Mouse (Mus musculus) kidney, postnatal 10 days (tissue): Measurements from ENCODE around the gene Syt14.

Experiments used
- DNase-seq: peaks from one replicate; pipeline ENCODE4 v3.0.0; 2021; ENCODE audit warnings: mixed read lengths

Gene Syt14

GRCm38 (mm10) chr1:192987203-192987602 lies 48.4 kb downstream of the Syt14 start:
- no peak for DNase-seq

GRCm38 (mm10) chr1:192986481-192986880 lies 49.1 kb downstream of the Syt14 start:
- no peak for DNase-seq

DNA sequence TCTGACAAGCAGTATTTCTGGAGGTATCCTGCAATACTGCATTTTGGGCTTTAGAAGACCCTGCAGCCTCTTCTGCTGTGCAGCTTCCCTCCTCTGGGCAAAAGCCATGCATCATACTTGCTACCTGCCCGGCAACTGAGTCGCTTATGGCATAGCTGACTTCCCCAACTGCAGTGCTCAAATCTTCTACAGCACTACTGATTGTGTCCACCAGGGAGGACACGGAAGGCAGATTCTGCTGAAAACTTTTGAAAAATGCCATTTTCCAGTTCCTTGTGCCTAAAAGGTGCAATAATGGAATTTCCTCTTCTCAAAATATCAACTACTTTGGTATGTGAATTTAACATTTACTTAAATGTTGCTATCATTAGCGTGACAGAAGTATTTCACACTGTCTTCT lies 51.2 kb downstream of the Syt14 start:
- no peak for DNase-seq

DNA sequence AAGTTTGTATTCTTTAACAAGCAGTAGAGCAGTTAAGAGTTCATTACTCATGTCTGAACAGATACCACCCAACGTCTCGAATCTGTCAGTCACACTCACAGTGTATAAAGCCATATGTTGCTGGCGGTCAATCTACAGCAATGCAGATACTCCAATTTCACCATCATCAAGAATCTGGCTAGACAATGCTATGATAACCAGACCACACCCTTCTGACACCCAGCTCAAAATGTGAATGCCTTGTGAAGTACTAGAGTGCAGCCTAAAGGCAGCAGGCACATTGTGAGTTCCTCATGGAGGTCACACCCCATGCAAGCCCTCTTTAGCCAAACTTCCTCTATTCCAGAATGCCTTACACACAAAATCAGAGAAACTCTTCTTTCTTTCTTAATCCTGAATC lies 53.9 kb downstream of the Syt14 start:
- DNase-seq = no peak

DNA sequence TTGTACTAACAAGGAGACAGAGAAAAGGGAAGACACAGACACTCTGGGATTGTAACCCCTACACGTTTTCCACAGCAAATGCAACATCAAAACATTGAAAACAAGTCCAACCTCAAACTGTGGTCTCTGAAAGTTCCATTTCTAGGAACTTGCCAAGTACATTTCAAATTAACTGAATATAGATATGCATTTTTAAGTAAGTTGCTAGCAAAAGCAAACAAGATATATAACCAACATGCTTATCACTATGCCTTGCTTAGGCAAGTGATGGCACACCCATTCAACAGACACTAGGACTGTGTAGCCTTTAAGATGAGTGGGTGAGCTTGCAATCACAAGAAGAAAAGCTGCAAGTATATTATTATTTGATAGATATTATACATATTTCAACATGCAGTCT lies 54.5 kb downstream of the Syt14 start:
- no peak for DNase-seq

GRCm38 (mm10) chr1:192962323-192962722 lies 73.3 kb downstream of the Syt14 start:
- DNase-seq = no peak

DNA sequence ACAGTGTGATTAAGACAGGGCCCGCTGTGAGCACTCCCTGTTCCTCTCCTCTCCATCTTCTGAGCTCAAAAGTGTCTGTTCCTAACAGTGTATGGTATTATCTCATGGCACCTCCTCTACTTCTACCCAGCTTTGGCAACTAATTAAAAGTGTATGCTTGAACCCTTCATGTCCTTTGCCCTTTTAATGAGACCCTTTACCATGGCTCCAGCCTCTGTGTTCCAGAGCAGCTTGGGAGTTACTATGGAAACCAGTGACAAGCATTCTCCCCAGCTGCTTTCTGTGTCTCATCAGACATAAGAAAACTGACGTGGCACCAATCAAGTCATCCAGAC lies 87.8 kb downstream of the Syt14 start:
- DNase-seq = no peak

DNA sequence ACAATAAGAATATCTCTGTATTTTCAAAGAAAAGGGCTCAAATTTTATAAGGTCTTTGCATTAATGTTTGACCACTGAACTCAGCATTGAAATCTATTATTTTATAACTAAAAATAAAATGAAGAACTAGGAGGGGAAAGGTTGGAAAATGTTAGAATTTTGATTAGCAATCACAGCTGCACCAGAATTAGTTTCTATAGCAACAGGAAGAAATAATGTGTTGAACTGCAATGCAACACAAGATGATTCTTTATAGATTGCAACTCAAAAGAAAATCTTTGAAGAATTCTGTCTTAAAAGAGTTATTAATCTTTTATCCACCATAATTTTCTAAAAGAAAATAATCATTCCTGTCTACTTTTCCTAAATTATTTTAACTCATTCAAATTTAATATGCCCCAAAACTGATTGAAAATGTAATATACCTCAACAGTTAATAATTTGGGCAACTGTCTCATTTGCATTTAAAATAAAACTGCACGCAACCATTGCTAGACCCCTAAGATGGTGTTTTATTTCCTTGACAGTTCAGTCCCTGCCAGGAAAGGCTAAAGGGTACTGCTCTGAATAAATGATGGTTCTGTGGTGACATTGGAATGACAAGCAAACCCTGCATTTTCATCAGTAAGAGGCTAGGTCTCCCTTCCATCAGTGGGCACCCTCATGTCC lies 88.3 kb downstream of the Syt14 start:
- no peak for DNase-seq

DNA sequence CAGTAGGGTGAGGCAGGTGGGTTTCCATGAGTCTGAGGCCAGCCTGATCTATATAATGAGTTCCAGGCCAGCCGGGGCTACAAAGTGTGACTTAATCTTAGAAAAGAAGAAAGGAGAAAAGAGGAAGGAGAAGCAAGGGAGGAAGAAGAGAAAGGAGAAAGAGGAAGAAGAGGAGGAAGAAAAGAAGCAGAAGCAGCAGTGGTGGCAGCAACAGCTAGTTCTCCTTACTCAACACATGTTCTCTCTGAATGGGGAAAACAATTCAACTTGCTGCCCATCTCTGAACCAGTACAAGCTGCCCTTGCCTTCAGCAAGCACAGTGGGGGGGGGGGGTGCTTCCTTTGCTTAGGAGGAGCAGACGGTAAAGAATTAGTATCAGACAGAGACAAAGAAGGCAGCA lies 96.5 kb downstream of the Syt14 start:
- DNase-seq = no peak

- no peak for DNase-seq
Measured at GRCm38 (mm10) chr1:192937956-192938355, 97.6 kb downstream of the Syt14 start.

- no peak for DNase-seq
Measured at GRCm38 (mm10) chr1:192931797-192932196, 103.8 kb downstream of the Syt14 start.

DNA sequence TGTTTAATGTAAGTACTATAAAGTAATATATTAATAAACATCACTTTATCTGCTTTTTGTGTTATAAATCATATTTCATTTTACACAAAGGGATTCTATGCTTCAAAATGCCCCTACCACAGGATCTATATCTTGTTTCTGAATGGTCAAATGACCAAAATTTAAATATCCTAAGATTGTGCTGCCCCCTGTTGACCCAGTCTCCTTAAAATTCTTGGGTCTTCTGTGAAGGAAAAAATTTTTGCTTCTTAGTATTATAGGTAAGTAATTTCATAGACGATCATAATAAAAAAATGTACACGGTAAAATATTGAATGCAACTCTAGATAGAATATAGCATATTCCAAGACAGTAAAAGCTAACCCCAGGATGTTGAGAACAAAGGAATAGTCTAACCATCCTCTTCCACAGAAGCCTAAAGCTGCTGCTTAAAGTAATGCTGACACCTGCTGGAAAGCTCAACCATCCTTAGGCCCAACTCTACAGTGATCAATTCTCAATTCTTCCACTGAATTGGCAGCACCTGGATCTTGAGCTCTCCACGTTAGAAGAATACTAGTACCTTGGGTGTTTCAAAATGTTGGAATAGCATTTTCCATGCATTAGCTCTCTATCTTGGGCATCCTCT lies 123.4 kb downstream of the Syt14 start:
- peak; percentile 66 for DNase-seq

GRCm38 (mm10) chr1:192901516-192901915 lies 134.1 kb downstream of the Syt14 start:
- DNase-seq = no peak

DNA sequence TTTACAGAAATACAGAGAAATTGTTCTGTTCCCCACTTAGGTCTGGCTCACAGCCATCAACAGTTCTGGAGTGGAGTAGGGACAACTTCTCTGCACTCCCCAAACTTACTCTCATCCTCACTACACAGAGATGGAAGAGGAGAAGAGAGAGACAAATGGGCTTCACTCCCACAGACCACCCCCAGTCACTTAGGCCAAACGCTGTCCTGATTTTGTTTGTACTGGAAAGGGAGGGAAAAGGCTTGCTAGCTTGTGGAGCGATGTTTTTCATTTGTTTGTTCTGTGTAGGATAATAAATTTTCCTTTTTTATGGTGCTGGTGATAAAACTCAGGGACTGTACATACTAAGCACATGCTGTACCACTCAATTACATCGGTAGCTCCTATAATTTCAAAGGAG lies 134.7 kb downstream of the Syt14 start:
- no peak for DNase-seq

GRCm38 (mm10) chr1:192898742-192899141 lies 136.8 kb downstream of the Syt14 start:
- DNase-seq = no peak

GRCm38 (mm10) chr1:192897218-192897617 lies 138.4 kb downstream of the Syt14 start:
- DNase-seq = peak; percentile 36

- no peak for DNase-seq
Measured at GRCm38 (mm10) chr1:192896076-192896475, 139.5 kb downstream of the Syt14 start.

DNA sequence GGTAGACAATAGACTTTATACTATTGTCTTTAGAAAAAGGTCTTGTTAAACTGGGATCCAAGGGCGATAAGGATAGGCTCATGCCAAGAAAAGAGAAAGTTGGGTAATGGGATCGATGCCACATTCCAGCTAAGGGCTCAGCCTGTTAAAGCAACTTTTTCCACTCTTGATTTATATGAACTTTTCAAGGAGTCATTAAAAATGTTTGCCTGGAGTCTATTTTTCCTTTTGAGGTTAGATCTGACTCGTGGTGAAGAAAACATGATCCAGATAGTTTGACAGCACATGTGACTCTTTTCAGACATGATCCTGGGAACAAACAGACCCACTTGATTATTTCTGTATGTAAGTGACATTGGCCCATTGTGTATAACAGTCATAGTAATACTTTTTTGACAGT lies 144.9 kb downstream of the Syt14 start:
- no peak for DNase-seq

DNA sequence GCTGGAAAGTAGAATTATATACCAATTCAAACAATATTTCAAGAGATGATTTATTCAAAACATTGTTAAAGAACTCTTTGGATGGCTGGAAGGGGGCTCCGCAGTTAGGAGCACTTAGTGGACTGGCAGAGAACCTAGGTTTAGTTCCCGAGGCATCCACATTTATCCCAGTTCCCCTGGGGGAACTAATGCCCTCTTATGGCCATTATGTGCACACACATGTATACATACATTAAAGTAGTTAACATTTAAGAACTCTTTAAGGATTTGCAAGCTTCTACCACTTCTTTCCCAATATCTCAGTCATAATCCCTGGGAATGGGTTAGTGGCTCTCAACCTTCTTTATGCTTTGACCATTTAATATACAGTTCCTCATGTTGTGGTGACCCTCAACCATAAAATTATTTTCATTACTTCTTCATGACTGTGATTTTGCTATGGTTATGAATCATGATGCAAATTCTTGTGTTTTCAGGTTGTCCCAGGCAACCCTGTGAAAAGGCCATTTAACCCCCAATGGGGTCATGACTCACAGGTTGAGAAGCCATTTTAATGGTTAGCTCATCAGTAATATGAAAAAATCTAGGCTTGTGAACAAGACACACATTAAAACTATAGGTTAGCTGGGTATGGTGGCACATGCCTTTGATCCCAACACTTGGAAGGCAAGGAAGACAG lies 152.8 kb downstream of the Syt14 start:
- DNase-seq = no peak

- DNase-seq = no peak
Measured at GRCm38 (mm10) chr1:192880130-192880529, 155.4 kb downstream of the Syt14 start.

- DNase-seq = no peak
Measured at GRCm38 (mm10) chr1:192879086-192879580, 156.4 kb downstream of the Syt14 start.

GRCm38 (mm10) chr1:192872841-192873240 lies 162.7 kb downstream of the Syt14 start:
- no peak for DNase-seq

- DNase-seq = no peak
Measured at GRCm38 (mm10) chr1:192869761-192870160, 165.8 kb downstream of the Syt14 start.

GRCm38 (mm10) chr1:192864440-192864839 lies 171.1 kb downstream of the Syt14 start:
- no peak for DNase-seq
